Mouse (Mus musculus) forebrain, embryonic 12.5 days (tissue): ENCODE data around the gene Sgpp1. TPM values are rescaled to one million over a fixed set of nuclear protein-coding genes. Genes with fewer than 3 reads are reported as not detected.
"Not testable (repeated sequence)": the region's sequence is repeated elsewhere in the genome, so short reads cannot be mapped to it uniquely, and the experiment has no call there.

Experiments
- ATAC-seq: fragments of 200-750 bp; cut with Nextera tagmentation; 2 replicates; pipeline ENCODE4 v1.8.0; 2017; ENCODE audit warnings: moderate TSS enrichment; ENCODE audit not compliant: low FRiP score
- H3K27ac ChIP-seq: fragments of 300-500 bp; sonication (generic); 2 replicates; pipeline ENCODE4 v1.5.1; 2016; ENCODE audit warnings: mild to moderate bottlenecking
- H3K27me3 ChIP-seq: fragments of 300-500 bp; sonication (generic); 2 replicates; pipeline ENCODE4 v1.6.1; 2016; ENCODE audit warnings: mild to moderate bottlenecking
- H3K36me3 ChIP-seq: fragments of 300-500 bp; sonication (generic); replicated peaks from 2 replicates; pipeline ENCODE4 v1.6.1; 2016; ENCODE audit warnings: mild to moderate bottlenecking
- H3K4me1 ChIP-seq: fragments of 300-500 bp; sonication (generic); 2 replicates; pipeline ENCODE4 v1.6.1; 2016
- H3K4me2 ChIP-seq: fragments of 300-500 bp; sonication (generic); 2 replicates; pipeline ENCODE4 v1.6.1; 2016; ENCODE audit warnings: mild to moderate bottlenecking, moderate library complexity
- H3K4me3 ChIP-seq: fragments of 300-500 bp; sonication (generic); replicated peaks from 2 replicates; pipeline ENCODE4 v1.5.1; 2016; ENCODE audit warnings: mild to moderate bottlenecking
- H3K9ac ChIP-seq: fragments of 300-500 bp; sonication (generic); 2 replicates; pipeline ENCODE4 v1.6.1; 2016; ENCODE audit warnings: mild to moderate bottlenecking
- H3K9me3 ChIP-seq: fragments of 300-500 bp; sonication (generic); 2 replicates; pipeline ENCODE4 v1.6.1; 2016
- WGBS: fragments of 180-500 bp; shearing (Covaris S2); methylation state at CpG from one replicate; pipeline ENCODE4 v1.1.7; 2016; 5-methylcytosine and 5-hydroxymethylcytosine counted together
- polyA plus RNA-seq: library from polyadenylated mRNA; unstranded; fragments of >200 nt; fragmentation: Nextera tagmentation; extraction: Ambion mirVana; gene quantifications from 2 replicates; pipeline ENCODE4 v1.2.1, GENCODE M21; 2016

The Sgpp1 gene
- polyA plus RNA-seq, 1 experiment from 2014 or later = 11.6 TPM

DNA sequence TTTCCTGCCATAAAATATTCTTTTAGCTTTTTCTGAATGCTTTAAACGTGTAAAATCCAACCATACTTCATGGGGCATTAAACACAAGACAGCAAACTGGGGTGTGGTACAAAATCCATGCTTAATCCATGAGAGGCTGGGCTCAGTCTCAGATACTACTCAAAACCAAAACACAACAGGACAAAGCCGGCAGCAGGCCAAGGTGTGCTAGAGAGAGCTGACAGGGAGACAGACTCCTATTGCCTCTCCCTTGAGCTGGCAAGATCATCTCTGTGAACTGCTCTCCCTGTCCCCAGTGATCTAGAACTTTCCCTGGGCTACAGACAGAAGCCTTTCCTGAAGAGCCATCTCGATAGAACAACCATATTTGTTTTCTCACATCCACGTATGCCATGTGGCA, 5.1 kb downstream of the Sgpp1 start:
- Histone ChIP-seq H3K27ac (no peak overlapping the region), H3K27me3 (no peaks in the 10 kb centered on the region), H3K9me3 (no peaks in the 10 kb centered on the region), H3K4me2 (no peak overlapping the region), H3K36me3 (peaks cover 7% of the 10 kb centered on the region), H3K9ac (no peak overlapping the region), H3K4me3 (no peak overlapping the region), H3K4me1 (peaks cover 20% of the 10 kb centered on the region)
- WGBS = 90% methylated on average over 4 of the region's 4 CpGs
- ATAC-seq = no peak

DNA sequence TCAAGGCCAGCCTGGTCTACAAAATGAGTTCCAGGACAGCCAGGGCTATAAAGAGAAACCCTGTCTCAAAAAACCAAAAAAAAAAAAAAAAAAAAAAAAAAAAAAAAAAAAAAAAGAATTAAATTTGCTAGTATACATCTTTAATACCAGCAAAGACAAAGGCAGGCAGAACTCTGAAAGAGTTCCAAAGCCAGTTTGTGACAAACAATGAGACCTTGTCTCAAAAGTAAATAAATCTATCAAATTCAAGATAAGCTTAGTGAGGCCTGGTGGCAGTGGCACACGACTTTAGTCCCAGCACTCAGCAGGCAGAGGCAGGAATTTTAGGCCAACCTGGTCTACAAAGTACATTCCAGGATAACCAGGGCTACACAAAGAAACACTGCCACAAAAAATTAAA, 5.7 kb downstream of the Sgpp1 start:
- ATAC-seq = no peak
- H3K27ac ChIP-seq = no peak overlapping the region
- WGBS = 68% methylated on average over 1 of the region's 1 CpGs
- no peak overlapping the region for H3K9ac ChIP-seq
- no peaks in the 10 kb centered on the region for H3K9me3 ChIP-seq
- H3K4me1 ChIP-seq = peaks cover 20% of the 10 kb centered on the region
- H3K4me2 ChIP-seq = no peak overlapping the region
- H3K4me3 ChIP-seq = no peak overlapping the region
- no peaks in the 10 kb centered on the region for H3K27me3 ChIP-seq
- H3K36me3 ChIP-seq = peaks cover 7% of the 10 kb centered on the region

DNA sequence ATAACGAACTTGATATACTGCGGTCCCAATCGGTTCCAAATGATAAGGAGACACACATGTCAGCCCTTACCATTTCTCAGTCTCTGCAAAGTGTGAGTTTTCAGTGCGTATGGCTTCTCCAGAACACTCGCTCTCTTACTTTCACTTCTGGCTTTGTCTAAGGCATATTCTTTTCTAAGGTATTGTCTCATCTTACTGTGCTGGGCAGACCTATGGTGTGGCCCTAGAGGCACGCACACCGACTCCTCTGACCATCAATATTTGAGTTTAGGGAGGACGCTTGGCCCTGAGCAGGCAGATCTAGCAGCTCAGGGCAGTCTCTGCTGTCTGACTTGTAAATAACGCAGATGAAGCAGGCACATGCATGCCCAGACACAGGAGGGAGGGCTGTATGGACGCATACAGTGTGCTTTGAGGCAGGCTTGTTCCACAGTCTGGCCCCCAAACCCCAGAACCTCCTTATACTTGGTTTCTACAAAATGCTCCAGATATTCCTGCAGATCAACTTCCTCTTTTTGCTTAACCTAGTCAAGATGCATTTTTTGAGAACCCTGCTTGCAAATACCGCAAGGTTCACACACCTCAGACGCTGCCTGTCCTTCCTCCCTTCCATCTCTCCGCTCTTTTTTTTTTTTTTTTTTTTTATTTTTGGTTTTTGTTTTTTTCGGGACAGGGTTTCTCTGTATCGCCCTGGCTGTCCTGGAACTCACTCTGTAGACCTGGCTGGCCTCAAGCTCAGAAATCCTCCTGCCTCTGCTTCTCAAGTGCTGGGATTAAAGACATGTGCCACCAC, 8.0 kb downstream of the Sgpp1 start:
- Histone ChIP-seq H3K9me3 (no peaks in the 10 kb centered on the region), H3K27me3 (no peaks in the 10 kb centered on the region), H3K4me2 (no peak overlapping the region), H3K4me3 (no peak overlapping the region), H3K4me1 (0 out of 2 replicates have a peak, but pooled peaks cover 3% of the 10 kb centered on the region), H3K9ac (no peak overlapping the region), H3K36me3 (peaks cover 7% of the 10 kb centered on the region), H3K27ac (no peak overlapping the region)
- WGBS = 94% methylated on average over 15 of the region's 15 CpGs
- ATAC-seq = no peak

DNA sequence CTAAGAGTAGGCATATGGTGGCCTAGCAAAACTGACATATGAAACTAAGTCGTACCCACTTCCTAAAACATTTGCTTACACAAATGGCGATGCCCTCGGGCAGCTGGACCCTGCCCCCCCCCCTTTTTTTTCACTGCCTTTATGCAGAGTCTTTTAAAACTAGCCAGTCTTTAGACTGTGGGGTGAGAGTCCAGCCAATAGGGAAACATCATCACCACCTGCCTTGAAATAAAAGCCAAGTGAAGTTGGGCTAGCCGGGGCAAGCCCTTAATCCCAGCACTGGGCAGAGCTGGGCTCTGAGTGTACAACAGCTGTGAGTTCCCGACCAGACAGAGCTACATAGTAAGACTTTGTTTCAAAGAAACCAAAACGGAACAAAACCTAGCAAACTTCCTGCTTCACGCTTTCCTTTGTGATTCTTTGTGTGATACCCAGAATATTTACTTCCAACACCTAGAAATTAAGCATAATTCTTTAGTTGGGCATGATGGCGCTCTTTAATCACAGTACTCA, 9.1 kb downstream of the Sgpp1 start:
- Histone ChIP-seq H3K4me2 (no peak overlapping the region), H3K9ac (no peak overlapping the region), H3K9me3 (no peaks in the 10 kb centered on the region), H3K36me3 (peaks cover 7% of the 10 kb centered on the region), H3K27me3 (no peaks in the 10 kb centered on the region), H3K4me1 (peaks cover 4% of the 10 kb centered on the region), H3K4me3 (no peak overlapping the region), H3K27ac (no peak overlapping the region)
- WGBS = 87% methylated on average over 8 of the region's 8 CpGs
- no peak for ATAC-seq

DNA sequence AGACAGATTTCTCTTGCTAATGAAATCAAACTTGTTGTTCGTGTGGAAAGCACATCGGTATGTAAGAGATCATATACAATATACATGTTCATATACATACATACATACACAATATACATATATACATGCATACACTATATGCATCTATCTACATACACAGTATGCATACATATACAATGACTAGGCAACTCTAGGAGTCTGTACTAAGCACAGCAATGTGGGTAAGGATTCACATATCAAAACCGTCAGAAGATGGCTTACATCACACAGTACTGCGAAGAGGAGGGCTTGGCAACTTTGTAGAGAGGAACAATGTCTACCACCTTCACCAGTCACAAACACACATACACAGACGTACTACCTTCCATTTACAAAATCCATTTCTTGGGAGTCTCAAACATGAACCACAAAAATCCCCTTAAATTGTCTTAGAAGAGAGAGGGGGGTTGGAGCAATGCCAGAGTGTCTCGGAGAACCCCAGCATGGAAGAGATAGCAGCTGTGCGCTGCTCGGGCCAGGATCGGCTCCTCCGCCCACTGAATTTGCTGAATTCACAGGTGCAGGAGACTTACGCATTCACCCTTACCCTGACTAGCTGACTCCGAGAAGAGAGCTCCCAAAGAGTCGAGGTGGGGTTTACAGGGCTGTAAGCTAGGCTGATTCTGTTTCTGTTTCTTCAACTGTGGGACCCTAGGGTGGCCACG, 10.8 kb downstream of the Sgpp1 start:
- Histone ChIP-seq H3K27me3 (no peaks in the 10 kb centered on the region), H3K9me3 (no peaks in the 10 kb centered on the region), H3K4me3 (no peak overlapping the region), H3K4me2 (no peak overlapping the region), H3K9ac (no peak overlapping the region), H3K4me1 (peaks cover 4% of the 10 kb centered on the region), H3K27ac (no peak overlapping the region), H3K36me3 (peaks cover 7% of the 10 kb centered on the region)
- ATAC-seq = no peak
- WGBS = 93% methylated on average over 14 of the region's 14 CpGs

DNA sequence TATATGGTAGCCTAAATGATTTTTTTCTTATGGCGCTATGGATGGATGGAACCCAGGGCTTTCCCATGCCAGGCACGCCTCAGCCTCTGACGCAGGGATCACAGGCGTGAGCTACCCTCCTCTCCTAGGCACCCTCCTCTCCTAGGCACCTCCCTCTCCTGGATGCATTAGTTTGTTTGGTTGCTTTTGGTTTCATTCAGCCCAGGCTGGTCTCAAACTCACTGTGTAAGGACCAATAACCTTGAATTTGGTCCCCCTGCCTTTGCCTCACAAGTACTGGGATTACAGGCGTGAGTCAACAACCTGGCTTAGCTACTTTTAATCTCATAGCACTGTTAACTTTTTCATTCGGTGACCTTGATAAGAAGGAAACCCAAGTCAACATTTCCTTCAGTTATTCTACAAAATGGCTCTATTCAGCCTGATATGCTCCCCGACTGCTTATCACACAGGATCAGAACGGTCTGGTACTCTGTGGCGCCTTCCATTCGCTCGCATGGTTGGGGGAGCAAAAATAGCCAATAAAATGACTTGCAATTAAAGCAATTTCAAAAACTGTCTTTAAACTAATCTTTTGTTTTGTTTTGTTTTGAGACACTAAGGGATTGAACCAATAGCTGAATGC, 11.6 kb downstream of the Sgpp1 start:
- H3K4me1 ChIP-seq = peaks cover 4% of the 10 kb centered on the region
- 86% methylated on average over 11 of the region's 11 CpGs for WGBS
- no peak overlapping the region for H3K27ac ChIP-seq
- H3K9ac ChIP-seq = no peak overlapping the region
- H3K4me2 ChIP-seq = no peak overlapping the region
- H3K36me3 ChIP-seq = peaks cover 7% of the 10 kb centered on the region
- H3K27me3 ChIP-seq = no peaks in the 10 kb centered on the region
- no peak for ATAC-seq
- H3K9me3 ChIP-seq = no peaks in the 10 kb centered on the region
- no peak overlapping the region for H3K4me3 ChIP-seq

DNA sequence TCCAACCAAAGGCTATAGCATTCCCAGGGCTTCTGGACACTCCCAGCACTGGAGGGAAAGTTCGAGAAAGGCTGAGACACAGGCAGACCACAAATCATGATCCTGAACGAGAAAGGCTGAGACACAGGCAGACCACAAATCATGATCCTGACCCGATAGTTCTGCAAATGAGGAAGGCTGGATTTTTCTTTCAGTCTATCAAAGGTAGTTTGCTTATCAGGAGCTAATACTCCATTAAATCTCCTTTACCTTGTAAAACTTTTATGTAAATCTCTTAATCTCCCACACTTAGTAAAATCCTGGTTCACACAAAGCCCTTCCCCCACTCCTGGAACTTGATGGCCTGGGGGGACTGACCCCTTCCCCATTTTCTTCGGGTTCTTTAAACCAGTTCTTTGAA, 13.6 kb downstream of the Sgpp1 start:
- no peaks in the 10 kb centered on the region; the same call in none of the 2 replicates for H3K36me3 ChIP-seq
- peaks cover 4% of the 10 kb centered on the region for H3K4me1 ChIP-seq
- no peak overlapping the region for H3K9ac ChIP-seq
- no peak overlapping the region for H3K4me3 ChIP-seq
- H3K27ac ChIP-seq = no peak overlapping the region
- H3K9me3 ChIP-seq = no peaks in the 10 kb centered on the region
- H3K4me2 ChIP-seq = no peak overlapping the region
- WGBS = 12% methylated on average over 4 of the region's 4 CpGs
- no peak for ATAC-seq
- H3K27me3 ChIP-seq = no peaks in the 10 kb centered on the region

DNA sequence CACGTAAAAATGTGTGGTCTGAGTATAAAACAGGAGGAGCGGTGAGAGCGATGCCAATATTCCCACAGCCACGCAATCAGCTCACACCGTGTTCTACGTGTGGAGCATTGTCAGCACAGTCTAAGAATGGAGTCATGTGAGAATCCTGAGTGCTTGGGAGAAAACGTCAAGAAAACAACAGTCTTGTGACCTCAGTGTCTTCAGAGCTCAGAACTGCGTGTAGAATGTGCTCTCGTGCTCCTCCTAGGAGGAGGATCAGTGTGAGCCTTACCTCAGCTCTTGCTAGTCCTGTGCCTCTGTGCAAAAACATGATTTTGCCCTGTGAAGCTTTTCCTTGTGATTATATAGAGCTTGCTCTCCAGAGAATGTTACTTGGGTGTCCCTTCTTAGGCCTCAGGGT, 14.5 kb downstream of the Sgpp1 start:
- no peak for ATAC-seq
- Histone ChIP-seq H3K36me3 (no peaks in the 10 kb centered on the region; the same call in none of the 2 replicates), H3K4me1 (peaks cover 4% of the 10 kb centered on the region), H3K4me3 (no peak overlapping the region), H3K9me3 (no peaks in the 10 kb centered on the region), H3K27me3 (no peaks in the 10 kb centered on the region), H3K9ac (no peak overlapping the region), H3K27ac (no peak overlapping the region), H3K4me2 (no peak overlapping the region)
- WGBS = 74% methylated on average over 9 of the region's 9 CpGs

DNA sequence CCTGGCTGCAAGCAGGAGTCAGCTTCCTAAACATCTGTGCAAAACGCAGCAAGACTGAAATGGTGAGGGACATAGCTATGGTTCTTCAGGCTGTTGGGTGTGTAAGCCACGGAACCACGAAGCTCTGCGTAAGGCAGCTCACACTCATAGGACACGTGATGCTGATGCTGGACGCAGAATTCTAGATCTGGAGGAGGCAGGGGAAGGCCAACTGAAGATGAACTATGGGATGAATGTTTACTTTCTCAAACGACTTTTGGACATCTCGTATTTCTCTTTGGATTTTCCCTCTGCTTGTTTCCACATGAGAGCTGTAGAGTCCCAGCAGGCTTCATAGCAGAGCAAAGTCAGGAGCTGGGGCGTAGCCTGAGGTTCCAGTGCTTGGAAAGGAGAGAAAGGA, 21.9 kb downstream of the Sgpp1 start:
- no peak overlapping the region for H3K9ac ChIP-seq
- WGBS = 92% methylated on average over 9 of the region's 9 CpGs
- H3K4me1 ChIP-seq = no peaks in the 10 kb centered on the region
- H3K27ac ChIP-seq = no peak overlapping the region
- H3K9me3 ChIP-seq = no peaks in the 10 kb centered on the region
- no peaks in the 10 kb centered on the region for H3K27me3 ChIP-seq
- H3K4me3 ChIP-seq = no peak overlapping the region
- H3K36me3 ChIP-seq = peaks cover 5% of the 10 kb centered on the region; the same call in 1 of the 2 replicates
- no peak overlapping the region for H3K4me2 ChIP-seq
- no peak for ATAC-seq

DNA sequence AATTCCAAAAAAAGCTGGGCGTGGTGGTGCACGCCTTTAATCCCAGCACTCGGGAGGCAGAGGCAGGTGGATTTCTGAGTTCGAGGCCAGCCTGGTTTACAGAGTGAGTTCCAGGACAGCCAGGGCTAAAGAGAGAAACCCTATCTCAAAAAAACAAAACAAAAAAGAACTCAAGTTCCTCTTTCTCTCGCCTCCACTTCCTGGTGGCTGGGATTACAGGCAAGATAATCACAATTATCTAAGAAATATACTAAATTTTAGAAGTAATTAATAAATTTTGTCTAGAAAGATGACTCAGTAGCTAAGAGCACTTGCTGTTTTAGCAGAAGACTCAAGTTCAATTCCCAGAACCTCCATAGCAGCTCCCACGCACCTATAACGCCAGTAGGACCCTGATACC, 22.6 kb downstream of the Sgpp1 start:
- 90% methylated on average over 7 of the region's 7 CpGs for WGBS
- H3K4me2 ChIP-seq, H3K36me3 ChIP-seq, H3K27ac ChIP-seq, H3K4me3 ChIP-seq, H3K9me3 ChIP-seq, ATAC-seq, H3K9ac ChIP-seq, H3K27me3 ChIP-seq, H3K4me1 ChIP-seq: not testable (repeated sequence)

DNA sequence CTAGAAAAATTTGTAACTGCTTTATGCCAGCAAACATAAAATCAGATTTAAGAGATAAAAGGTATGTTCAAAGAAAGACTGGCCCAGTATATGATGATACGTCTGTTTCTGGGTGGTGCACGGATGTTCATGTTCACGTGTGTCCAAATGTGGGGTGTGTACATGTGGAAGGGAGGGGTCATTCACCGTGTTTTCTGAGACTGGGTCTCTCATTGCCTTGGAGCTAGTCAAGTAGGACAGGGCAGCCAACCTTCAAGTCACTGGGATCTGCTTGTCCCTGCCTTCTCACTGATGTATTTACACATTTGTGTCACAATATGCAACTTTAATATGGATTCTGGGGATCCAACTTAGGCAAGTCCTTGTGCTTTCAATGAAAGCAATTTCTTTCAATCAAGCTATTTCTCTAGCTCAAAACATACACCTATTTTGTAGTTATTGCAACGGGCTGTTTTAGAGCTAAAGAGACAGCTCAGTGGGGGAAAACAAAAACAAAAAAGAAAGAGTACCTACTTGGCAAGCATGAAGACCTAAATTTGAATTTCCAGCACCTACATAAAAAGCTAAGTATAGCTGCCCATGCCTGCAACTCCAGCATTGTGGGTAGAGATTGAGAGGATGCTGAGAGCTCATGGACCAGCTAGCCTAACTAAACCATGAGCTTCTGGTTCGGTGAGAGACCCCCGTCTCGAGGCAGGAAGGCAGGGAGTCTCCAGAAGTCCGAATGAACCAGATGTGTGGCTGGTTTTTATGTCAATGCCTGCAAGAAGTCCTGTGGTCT, 24.7 kb downstream of the Sgpp1 start:
- WGBS = 92% methylated on average over 9 of the region's 9 CpGs
- ATAC-seq = no peak

DNA sequence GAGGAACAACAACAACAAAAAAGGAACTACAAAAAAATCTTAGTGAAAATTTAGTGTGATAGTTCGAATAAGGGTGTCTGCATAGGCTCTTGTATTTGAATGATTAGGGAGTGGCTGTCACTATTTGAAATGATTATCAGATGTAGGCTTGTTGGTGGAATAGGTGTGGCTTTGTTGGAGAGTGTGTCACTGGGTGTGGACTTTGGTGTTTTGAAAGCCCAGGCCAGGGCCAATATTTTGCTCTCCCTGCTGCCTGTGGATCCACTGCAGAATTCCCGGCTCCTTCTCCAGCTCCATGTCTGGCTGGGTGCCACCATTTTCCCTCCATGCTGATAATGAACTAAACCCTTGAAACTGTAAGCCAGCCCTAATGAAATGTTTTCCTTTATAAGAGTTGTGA, 26.0 kb downstream of the Sgpp1 start:
- WGBS = 97% methylated on average over 2 of the region's 2 CpGs
- no peak for ATAC-seq
- no peaks in the 10 kb centered on the region for H3K4me1 ChIP-seq

More for the DNA sequence above, 24.7 kb downstream of the Sgpp1 start:
- Histone ChIP-seq H3K9me3 (no peaks in the 10 kb centered on the region), H3K4me2 (no peak overlapping the region), H3K27ac (no peak overlapping the region), H3K36me3 (peaks cover 5% of the 10 kb centered on the region; the same call in 1 of the 2 replicates), H3K4me1 (no peaks in the 10 kb centered on the region), H3K27me3 (no peaks in the 10 kb centered on the region), H3K9ac (no peak overlapping the region), H3K4me3 (no peak overlapping the region)

More for the DNA sequence above, 26.0 kb downstream of the Sgpp1 start:
- Histone ChIP-seq H3K36me3 (peaks cover 5% of the 10 kb centered on the region; the same call in 1 of the 2 replicates), H3K27ac (no peak overlapping the region), H3K9me3 (no peaks in the 10 kb centered on the region), H3K9ac (no peak overlapping the region), H3K4me3 (no peak overlapping the region), H3K27me3 (no peaks in the 10 kb centered on the region), H3K4me2 (no peak overlapping the region)
